ENCODE assay signal across 31 mouse cellular contexts in the genomic region with DNA sequence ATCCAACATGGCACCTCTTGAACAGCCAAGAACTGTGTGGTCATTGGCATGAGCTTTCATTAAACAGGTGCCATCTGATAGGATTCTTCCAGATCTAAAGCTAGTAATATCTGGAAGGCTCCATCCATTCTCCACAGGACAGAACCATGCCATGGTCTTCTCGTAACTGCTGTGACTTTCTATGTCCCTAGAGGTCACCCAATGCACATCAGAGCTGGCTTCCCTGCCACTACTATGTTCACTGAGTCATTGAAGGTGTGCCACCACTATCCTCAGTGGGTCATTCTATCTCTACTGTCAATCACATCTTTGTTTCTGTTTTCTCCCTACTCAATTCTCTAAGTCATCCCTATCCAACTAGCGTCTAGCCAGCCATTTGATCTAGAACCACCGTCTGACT. TPM values are rescaled to one million over a fixed set of nuclear protein-coding genes. Genes with fewer than 3 reads are reported as not detected.
DNase-seq lines count a peak whose midpoint lies in the region; ATAC-seq and TF ChIP-seq lines count a peak whose summit lies in the region.
"Had no signal": no experiment of that assay in that cellular context is flagged by ENCODE, and none has a peak within 500 bp of the region (broad histone marks: within the 10 kb centered on the region; RNA-seq: fewer than 3 reads in every experiment).

No protein-coding gene starts in this region.

- no peaks in the 10 kb centered on the region for H3K9me3 ChIP-seq in hindbrain, postnatal 0 days (ENCODE audit: low read length)
- H3K9me3 ChIP-seq: embryonic facial prominence, embryonic 13.5 days; forebrain, embryonic 12.5 days; forebrain, embryonic 15.5 days; G1E; heart, embryonic 15.5 days; hindbrain, embryonic 10.5 days; hindbrain, embryonic 13.5 days had no signal

- H3K27me3 ChIP-seq in hindbrain, postnatal 0 days (ENCODE audit: insufficient read depth, low read length): no peaks in the 10 kb centered on the region
- H3K27me3 ChIP-seq: embryonic facial prominence, embryonic 13.5 days; forebrain, embryonic 12.5 days; forebrain, embryonic 15.5 days; heart, embryonic 12.5 days; heart, embryonic 15.5 days; hindbrain, embryonic 13.5 days had no signal

- DNase-seq in 416B (ENCODE audit: low read depth) (peak; percentile 9), ES-CJ7 (ENCODE audit: low read depth, low spot score) (peak; percentile 5)
- no peak for DNase-seq in heart, adult 8-10 months (ENCODE audit: low spot score)
- DNase-seq in hindbrain, postnatal 0 days (ENCODE audit: low spot score): no peak
- no peak for DNase-seq in right cerebral cortex, adult 18-20 months
- DNase-seq: adrenal gland, adult 2 months; adrenal gland, postnatal 14 days; cerebellum, adult 11-12 months; cerebellum, adult 8-10 months; cerebellum, postnatal 10 days; cerebellum, postnatal 36 days; embryo, embryonic 11 days; gastrocnemius, postnatal 25 days; heart, postnatal 10 days; heart, postnatal 36 days had no signal

- no peak overlapping the region for H3K9ac ChIP-seq in hindbrain, postnatal 0 days (replicated peaks; ENCODE audit: low read length)
- H3K9ac ChIP-seq: embryonic facial prominence, embryonic 13.5 days; forebrain, embryonic 12.5 days; forebrain, embryonic 15.5 days; heart, embryonic 12.5 days; heart, embryonic 15.5 days; hindbrain, embryonic 13.5 days had no signal

- 92% methylated on average over 3 of the region's 3 CpGs for WGBS in hindbrain, postnatal 0 days

- H3K36me3 ChIP-seq in hindbrain, postnatal 0 days (ENCODE audit: insufficient read depth, low read length): no peaks in the 10 kb centered on the region
- H3K36me3 ChIP-seq: embryonic facial prominence, embryonic 10.5 days; embryonic facial prominence, embryonic 13.5 days; forebrain, embryonic 12.5 days; forebrain, embryonic 15.5 days; G1E; heart, embryonic 12.5 days; heart, embryonic 15.5 days; hindbrain, embryonic 10.5 days; hindbrain, embryonic 13.5 days had no signal

- peak; percentile 80 for ATAC-seq in megakaryocyte, adult 5-6 weeks (ENCODE audit: poor library complexity, severe bottlenecking)
- ATAC-seq in neutrophil, adult 5-6 weeks (ENCODE audit: extremely low read depth, insufficient number of reproducible peaks, low FRiP score, poor library complexity, severe bottlenecking): peak; percentile 56; the same call in 1 of the 2 replicates
- no peak for ATAC-seq in hindbrain, postnatal 0 days
- ATAC-seq: CD4-positive, CD25-positive, alpha-beta regulatory T cell, adult 4 months; forebrain, embryonic 15.5 days; hindbrain, embryonic 16.5 days had no signal

- H3K4me3 ChIP-seq in hindbrain, postnatal 0 days (ENCODE audit: low read length): no peak overlapping the region
- H3K4me3 ChIP-seq: embryonic facial prominence, embryonic 10.5 days; embryonic facial prominence, embryonic 13.5 days; erythroblast, embryonic 14.5 days; forebrain, embryonic 12.5 days; forebrain, embryonic 15.5 days; heart, embryonic 12.5 days; heart, embryonic 15.5 days; hindbrain, embryonic 10.5 days; hindbrain, embryonic 13.5 days had no signal

- no peaks in the 10 kb centered on the region for H3K4me1 ChIP-seq in hindbrain, postnatal 0 days (ENCODE audit: insufficient read depth, low read length)
- H3K4me1 ChIP-seq: embryonic facial prominence, embryonic 10.5 days; embryonic facial prominence, embryonic 13.5 days; forebrain, embryonic 12.5 days; forebrain, embryonic 15.5 days; heart, embryonic 12.5 days; heart, embryonic 15.5 days; hindbrain, embryonic 10.5 days; hindbrain, embryonic 13.5 days had no signal

- no peak overlapping the region for H3K4me2 ChIP-seq in hindbrain, postnatal 0 days (ENCODE audit: low read depth, low read length)
- H3K4me2 ChIP-seq: embryonic facial prominence, embryonic 13.5 days; forebrain, embryonic 12.5 days; forebrain, embryonic 15.5 days; heart, embryonic 12.5 days; heart, embryonic 15.5 days; hindbrain, embryonic 13.5 days had no signal

- TF ChIP-seq CTCF in hindbrain, postnatal 0 days (IDR thresholded peaks at IDR 0.05; ENCODE audit: low read depth): no peak

- no peak overlapping the region for H3K27ac ChIP-seq in hindbrain, postnatal 0 days
- H3K27ac ChIP-seq: embryonic facial prominence, embryonic 10.5 days; embryonic facial prominence, embryonic 13.5 days; forebrain, embryonic 12.5 days; forebrain, embryonic 15.5 days; heart, embryonic 15.5 days; hindbrain, embryonic 10.5 days; hindbrain, embryonic 13.5 days had no signal

RNA-seq across cellular contexts. Expression of a gene that starts 6.5 kb away (rescaled TPM):
- 1.5 and 1.9 TPM in 2 replicates for total RNA-seq in megakaryocyte, adult 5-6 weeks (2015)
- 0.95 and 1.1 TPM in 2 replicates for total RNA-seq in megakaryocyte, adult 5-6 weeks (2017)
- total RNA-seq in neutrophil, adult 5-6 weeks (2017): 0.47 and 3.7 TPM in 2 replicates
- total RNA-seq in heart, adult 8-10 months (2022): under 1 TPM; 0.05 to 0.23 (median 0.08) TPM
- 0.42 and 1.5 TPM in 2 replicates for total RNA-seq in hindbrain, postnatal 0 days (2014; rRNA removed)
- polyA plus RNA-seq in hindbrain, postnatal 0 days (2015; fragmentation: Nextera tagmentation; extraction: Ambion mirVana): 1.9 and 2.3 TPM in 2 replicates
- total RNA-seq: gastrocnemius, adult 8-10 months had no signal
- polyA plus RNA-seq: C2C12; erythroblast, embryonic 14.5 days; G1E had no signal

Comparison
In these comparisons a context has a peak if more than half of its experiments do, and no peak if none do; other contexts are left out.
1. DNase-seq: peak in 416B (single experiment) and ES-CJ7 (single experiment); none in heart, adult 8-10 months (single experiment), hindbrain, postnatal 0 days (single experiment) and right cerebral cortex, adult 18-20 months (single experiment).